Mouse (Mus musculus) embryonic facial prominence, embryonic 12.5 days (tissue): Measurements from ENCODE around the gene Polr2i. TPM values are rescaled to one million over a fixed set of nuclear protein-coding genes. Genes with fewer than 3 reads are reported as not detected.
"Not testable (repeated sequence)": the region's sequence is repeated elsewhere in the genome, so short reads cannot be mapped to it uniquely, and the experiment has no call there.

Source experiments
- ATAC-seq: fragments of 200-750 bp; cut with Nextera tagmentation; 2 replicates; pipeline ENCODE4 v1.8.0; 2017; ENCODE audit not compliant: insufficient number of reproducible peaks, insufficient read depth, low FRiP score, low TSS enrichment
- H3K27ac ChIP-seq: fragments of 300-500 bp; sonication (generic); 2 replicates; pipeline ENCODE4 v1.5.1; 2016; ENCODE audit warnings: mild to moderate bottlenecking
- H3K27me3 ChIP-seq: fragments of 300-500 bp; sonication (generic); 2 replicates; pipeline ENCODE4 v1.6.1; 2016; ENCODE audit warnings: mild to moderate bottlenecking, moderate library complexity
- H3K36me3 ChIP-seq: fragments of 300-500 bp; sonication (generic); 2 replicates; pipeline ENCODE4 v1.6.1; 2016; ENCODE audit warnings: mild to moderate bottlenecking
- H3K4me1 ChIP-seq: fragments of 300-500 bp; sonication (generic); 2 replicates; pipeline ENCODE4 v1.6.1; 2016
- H3K4me2 ChIP-seq: fragments of 300-500 bp; sonication (generic); replicated peaks from 2 replicates; pipeline ENCODE4 v1.6.1; 2016; ENCODE audit warnings: mild to moderate bottlenecking, moderate library complexity
- H3K4me3 ChIP-seq: fragments of 300-500 bp; sonication (generic); 2 replicates; pipeline ENCODE4 v1.5.1; 2016; ENCODE audit warnings: mild to moderate bottlenecking
- H3K9ac ChIP-seq: fragments of 300-500 bp; sonication (generic); 2 replicates; pipeline ENCODE4 v1.6.1; 2016; ENCODE audit warnings: mild to moderate bottlenecking, moderate library complexity
- H3K9me3 ChIP-seq: fragments of 300-500 bp; sonication (generic); 2 replicates; pipeline ENCODE4 v1.6.1; 2016; ENCODE audit warnings: mild to moderate bottlenecking, moderate library complexity
- WGBS: fragments of 180-500 bp; shearing (Covaris S2); methylation state at CpG from one replicate; pipeline ENCODE4 v1.1.7; 2016; 5-methylcytosine and 5-hydroxymethylcytosine counted together
- polyA plus RNA-seq: library from polyadenylated mRNA; unstranded; fragments of >200 nt; fragmentation: Nextera tagmentation; extraction: Ambion mirVana; gene quantifications from 2 replicates; pipeline ENCODE4 v1.2.1, GENCODE M21; 2016

Gene Polr2i
- polyA plus RNA-seq = 161 and 181 TPM in 2 replicates

DNA sequence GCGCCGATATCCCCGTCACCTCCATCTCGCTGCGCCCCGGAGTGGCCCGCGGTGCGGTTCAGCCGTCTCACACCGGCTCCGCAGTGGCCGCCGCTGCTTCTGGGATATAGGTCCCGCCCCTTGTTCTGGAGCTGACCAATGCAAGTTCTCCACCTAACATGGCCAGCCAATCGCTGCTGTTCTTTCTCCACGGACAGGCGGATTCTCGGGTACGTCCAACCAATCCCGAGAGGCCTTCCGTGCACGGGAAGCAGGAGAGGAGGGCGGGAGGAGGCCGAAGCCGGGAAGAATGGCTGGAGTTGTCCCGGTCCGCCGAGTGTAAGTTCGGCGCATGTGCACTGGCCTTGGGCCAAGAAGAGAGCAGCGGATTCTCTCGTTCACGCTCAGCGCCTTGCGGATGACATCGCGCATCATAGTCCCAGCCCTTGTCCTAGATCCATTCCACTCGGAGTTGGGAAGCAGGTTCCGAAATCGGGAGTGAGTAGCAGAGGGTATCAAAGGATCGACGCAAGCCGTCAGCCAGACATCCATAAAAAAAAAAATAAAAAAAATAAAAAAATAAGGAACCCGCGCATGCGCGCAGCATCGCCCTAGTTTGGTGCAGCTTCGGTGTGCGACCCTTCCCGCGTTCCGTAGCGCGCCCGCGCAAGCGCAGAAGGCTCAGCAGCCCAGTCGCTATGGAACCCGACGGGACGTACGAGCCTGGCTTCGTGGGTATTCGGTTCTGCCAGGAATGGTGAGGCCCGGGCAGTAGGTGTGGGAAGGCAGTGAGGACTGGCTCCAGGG lies at the start of gene Polr2i, which contains the start of gene Tbcb:
TSS of gene Polr2i (plus strand) at position 280 of the 786 bp plus-strand sequence.
TSS of gene Tbcb (minus strand) at position 604 of the 786 bp plus-strand sequence.
- H3K4me3 ChIP-seq = peak within 1 kb of the TSS; percentile 82
- peaks cover 17% of the 10 kb centered on the region for H3K4me1 ChIP-seq
- peak within 1 kb of the TSS; percentile 74 for H3K9ac ChIP-seq
- peak; percentile 89 for ATAC-seq
- H3K36me3 ChIP-seq = peaks cover 44% of the 10 kb centered on the region
- under 1% methylated on average over 67 of the region's 67 CpGs for WGBS
- H3K27me3 ChIP-seq = no peaks in the 10 kb centered on the region
- no peaks in the 10 kb centered on the region for H3K9me3 ChIP-seq
- H3K4me2 ChIP-seq = peak within 1 kb of the TSS; percentile 77
- peak within 1 kb of the TSS; percentile 95 for H3K27ac ChIP-seq

DNA sequence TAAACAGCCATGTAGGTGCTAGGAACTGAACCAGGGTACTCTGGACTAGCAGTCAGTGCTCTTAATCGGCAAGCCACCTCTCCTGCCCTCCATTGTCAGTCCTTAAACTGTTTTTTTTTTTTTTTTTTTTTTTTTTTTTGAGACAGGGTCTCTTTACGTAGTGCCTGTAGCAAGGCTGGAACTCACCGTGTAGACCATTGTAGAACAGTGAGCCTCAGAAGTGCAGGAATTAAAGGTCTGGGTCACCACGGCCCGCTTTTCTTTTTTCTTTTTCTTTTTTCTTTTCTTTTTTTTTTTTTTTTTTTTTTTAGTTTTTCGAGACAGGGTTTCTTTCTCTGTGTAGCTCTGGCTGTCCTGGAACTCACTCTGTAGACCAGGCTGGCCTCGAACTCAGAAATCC lies 48.6 kb upstream of the Polr2i start:
- not testable (repeated sequence) for H3K9ac ChIP-seq, ATAC-seq
- WGBS = 75% methylated on average over 7 of the region's 7 CpGs

DNA sequence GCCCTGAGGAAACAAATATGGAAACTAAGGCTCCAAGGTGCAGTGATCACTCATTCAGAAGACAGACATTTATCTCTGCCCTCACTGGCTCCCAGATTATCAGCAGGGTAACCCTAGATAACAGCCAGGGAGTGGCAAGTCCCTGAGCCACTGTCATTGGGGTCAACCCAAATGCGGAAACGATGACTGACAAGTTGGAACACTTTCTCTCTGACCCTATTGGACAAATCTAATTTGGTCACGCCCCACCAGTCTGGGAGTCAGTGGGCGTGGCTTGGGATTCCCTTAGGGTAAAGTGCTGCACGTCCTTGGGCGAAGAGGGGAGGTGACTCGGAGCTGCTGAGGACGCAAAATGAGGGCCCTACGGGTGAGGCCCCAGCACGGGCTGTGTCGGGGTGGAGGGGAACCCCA lies 47.9 kb upstream of the Polr2i start, which contains the start of gene Cox7a1:
TSS of gene Cox7a1 (plus strand) at position 266 of the 411 bp plus-strand sequence.
- ATAC-seq = peak; percentile 42; the same call in 1 of the 2 replicates

More for the DNA sequence above, 48.6 kb upstream of the Polr2i start:
- H3K9me3 ChIP-seq, H3K4me1 ChIP-seq, H3K27ac ChIP-seq, H3K4me2 ChIP-seq, H3K27me3 ChIP-seq, H3K4me3 ChIP-seq: not testable (repeated sequence)
- peaks cover 37% of the 10 kb centered on the region for H3K36me3 ChIP-seq

DNA sequence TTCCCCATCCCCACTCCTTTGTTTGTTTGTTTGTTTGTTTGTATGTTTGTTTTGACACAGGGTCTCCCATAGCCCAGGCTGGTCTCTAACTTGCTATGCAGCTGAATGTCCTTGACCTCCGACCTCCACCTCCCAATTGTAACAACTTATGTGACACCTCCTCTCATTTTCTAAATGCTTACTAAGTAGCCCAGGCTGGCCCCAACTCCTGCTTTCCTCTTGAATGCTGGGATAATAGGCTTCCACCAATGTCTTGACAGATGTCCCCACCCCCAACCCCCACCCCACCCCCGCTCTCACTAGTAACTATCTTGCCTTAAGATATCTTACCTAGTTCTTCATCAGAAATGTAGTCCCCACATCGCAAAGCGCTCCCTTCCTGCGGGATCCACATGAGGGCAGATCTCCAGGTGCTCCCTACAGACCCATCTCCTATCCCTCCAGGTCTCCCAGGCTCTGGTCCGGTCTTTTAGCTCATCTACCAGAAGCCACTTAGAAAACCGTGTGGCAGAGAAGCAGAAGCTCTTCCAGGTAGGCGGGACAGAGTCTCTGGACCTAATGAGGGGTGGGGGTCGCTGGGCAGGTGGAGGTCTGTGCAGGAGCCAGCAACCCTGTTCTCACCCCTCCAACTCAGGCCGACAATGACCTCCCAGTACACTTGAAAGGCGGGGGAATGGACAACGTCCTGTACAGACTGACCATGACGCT lies 47.0 kb upstream of the Polr2i start:
- H3K4me2 ChIP-seq = peak overlapping the region; percentile 42; the same call in 1 of the 2 replicates
- H3K9me3 ChIP-seq = no peaks in the 10 kb centered on the region
- no peaks in the 10 kb centered on the region for H3K27me3 ChIP-seq
- WGBS = 69% methylated on average over 13 of the region's 13 CpGs
- no peak overlapping the region for H3K9ac ChIP-seq
- no peak overlapping the region for H3K27ac ChIP-seq
- ATAC-seq = no peak
- peaks cover 9% of the 10 kb centered on the region for H3K4me1 ChIP-seq
- H3K36me3 ChIP-seq = peaks cover 41% of the 10 kb centered on the region
- no peak overlapping the region for H3K4me3 ChIP-seq

More for the DNA sequence above, 47.9 kb upstream of the Polr2i start, which contains the start of gene Cox7a1:
- Histone ChIP-seq H3K36me3 (peaks cover 37% of the 10 kb centered on the region), H3K4me3 (no peak within 1 kb of the TSS), H3K27me3 (no peaks in the 10 kb centered on the region), H3K4me1 (peaks cover 9% of the 10 kb centered on the region), H3K9me3 (no peaks in the 10 kb centered on the region), H3K27ac (no peak within 1 kb of the TSS), H3K9ac (no peak within 1 kb of the TSS), H3K4me2 (peak within 1 kb of the TSS; percentile 42)
- WGBS = 1% methylated on average over 11 of the region's 11 CpGs

DNA sequence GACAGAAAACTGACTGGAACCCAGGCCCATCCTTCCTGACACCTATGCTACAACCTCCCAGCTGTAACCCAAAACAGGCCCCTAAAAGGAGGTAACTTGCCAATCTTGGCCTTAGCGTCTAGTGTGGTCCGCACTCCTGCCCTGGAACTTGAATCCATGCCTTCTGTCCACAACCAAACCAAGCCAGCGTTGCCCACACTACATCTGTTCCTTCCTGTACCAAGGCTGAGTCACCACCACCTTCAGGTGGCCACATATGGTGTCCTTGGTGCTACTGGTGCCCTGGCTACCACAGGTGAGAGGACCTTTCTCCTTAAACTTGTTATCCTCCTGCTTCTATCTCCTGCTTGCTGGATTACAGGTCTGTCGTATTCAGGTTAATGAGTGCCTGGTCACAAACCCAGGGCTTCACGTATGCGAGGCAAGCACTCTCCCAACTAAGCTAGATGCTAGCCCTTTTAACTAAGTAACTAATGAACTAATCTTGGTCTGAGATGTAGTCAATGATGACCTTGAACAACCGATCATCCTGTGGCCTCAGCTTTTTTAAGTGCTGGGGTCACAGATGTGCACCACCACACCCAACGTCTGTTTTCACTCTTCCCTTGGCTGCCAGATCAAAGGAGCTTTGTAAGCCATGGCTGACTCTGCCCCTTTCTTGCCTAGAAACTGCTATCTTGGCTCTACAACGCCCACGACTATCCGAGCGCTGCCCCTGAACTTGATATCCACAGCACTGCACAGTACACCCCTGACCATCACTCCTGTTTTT lies 43.2 kb upstream of the Polr2i start:
- no peak for ATAC-seq
- 81% methylated on average over 12 of the region's 12 CpGs for WGBS
- Histone ChIP-seq H3K4me1 (peaks cover 20% of the 10 kb centered on the region), H3K27me3 (no peaks in the 10 kb centered on the region), H3K36me3 (peaks cover 64% of the 10 kb centered on the region), H3K4me3 (no peak overlapping the region), H3K9me3 (no peaks in the 10 kb centered on the region), H3K4me2 (no peak overlapping the region), H3K27ac (no peak overlapping the region), H3K9ac (no peak overlapping the region)

DNA sequence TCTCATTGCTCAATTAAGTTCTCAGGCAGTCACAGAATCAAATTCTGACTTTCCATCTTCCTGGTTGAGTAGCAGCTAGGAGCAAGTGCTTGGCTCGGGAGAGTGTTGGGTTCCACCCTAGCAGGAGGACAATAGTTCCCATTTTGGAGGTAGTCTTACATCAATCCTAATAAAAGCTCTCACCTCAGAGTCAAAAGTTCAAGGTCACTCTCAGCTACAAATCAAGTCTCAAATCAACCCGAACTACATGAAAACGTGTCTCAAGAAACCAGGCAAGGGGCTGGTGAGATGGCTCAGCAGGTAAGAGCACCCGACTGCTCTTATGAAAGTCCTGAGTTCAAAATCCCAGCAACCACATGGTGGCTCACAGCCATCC lies 42.6 kb upstream of the Polr2i start:
- H3K4me2 ChIP-seq = no peak overlapping the region
- H3K4me1 ChIP-seq = peaks cover 17% of the 10 kb centered on the region
- no peak overlapping the region for H3K27ac ChIP-seq
- H3K9ac ChIP-seq = no peak overlapping the region
- H3K4me3 ChIP-seq = no peak overlapping the region
- no peak for ATAC-seq
- 87% methylated on average over 4 of the region's 4 CpGs for WGBS
- no peaks in the 10 kb centered on the region for H3K9me3 ChIP-seq
- peaks cover 64% of the 10 kb centered on the region for H3K36me3 ChIP-seq
- H3K27me3 ChIP-seq = no peaks in the 10 kb centered on the region

DNA sequence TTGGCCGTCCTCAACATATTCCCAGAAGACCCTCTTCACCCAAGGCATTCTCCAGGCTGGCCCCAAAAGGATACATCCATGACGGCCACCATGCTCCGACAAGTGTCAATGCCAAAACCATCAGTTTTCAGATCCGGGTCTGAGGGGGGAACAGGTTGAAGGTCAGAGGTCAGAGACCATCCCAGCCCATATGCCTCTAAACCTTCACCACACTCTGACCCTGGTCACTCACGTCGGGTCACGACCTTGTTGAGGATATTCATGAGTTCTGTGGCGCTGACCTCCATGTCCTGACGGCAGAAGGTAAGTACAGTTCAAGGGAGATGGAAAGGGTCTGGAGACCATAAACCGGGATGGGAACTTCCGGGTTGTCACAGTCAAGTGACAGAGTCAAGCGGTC lies 39.7 kb upstream of the Polr2i start:
- no peak overlapping the region for H3K4me2 ChIP-seq
- peaks cover 48% of the 10 kb centered on the region for H3K36me3 ChIP-seq
- H3K9me3 ChIP-seq = no peaks in the 10 kb centered on the region
- no peak for ATAC-seq
- H3K27me3 ChIP-seq = no peaks in the 10 kb centered on the region
- no peak overlapping the region for H3K27ac ChIP-seq
- no peak overlapping the region for H3K9ac ChIP-seq
- H3K4me1 ChIP-seq = peaks cover 18% of the 10 kb centered on the region
- no peak overlapping the region; the same call in 1 of the 2 replicates for H3K4me3 ChIP-seq
- 88% methylated on average over 12 of the region's 12 CpGs for WGBS

DNA sequence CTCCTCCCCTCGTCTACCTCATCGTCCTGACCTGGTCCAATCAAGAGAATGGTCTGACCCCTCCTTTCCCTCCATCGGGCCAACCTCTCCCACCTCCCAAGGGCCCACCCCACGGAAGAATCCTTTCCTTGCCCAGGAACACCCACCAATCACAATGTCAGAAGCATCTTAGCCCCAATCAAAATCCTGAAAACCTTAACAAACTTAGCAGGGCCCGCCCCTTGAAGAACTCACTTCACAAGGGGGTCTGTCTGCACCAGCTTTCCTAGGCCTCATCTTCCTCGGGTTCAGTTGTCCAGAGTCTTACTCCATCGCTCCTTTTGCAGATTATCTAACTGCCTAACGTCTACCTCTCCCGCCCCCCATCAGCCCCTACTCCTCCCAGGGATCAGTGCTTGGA lies 38.7 kb upstream of the Polr2i start:
- peaks cover 38% of the 10 kb centered on the region for H3K36me3 ChIP-seq
- no peaks in the 10 kb centered on the region for H3K9me3 ChIP-seq
- peak overlapping the region; percentile 77 for H3K9ac ChIP-seq
- H3K4me2 ChIP-seq = peak overlapping the region; percentile 79
- 15% methylated on average over 9 of the region's 9 CpGs for WGBS
- H3K4me3 ChIP-seq = peak overlapping the region; percentile 76
- peak overlapping the region; percentile 87; the same call in 1 of the 2 replicates for H3K27ac ChIP-seq
- H3K27me3 ChIP-seq = no peaks in the 10 kb centered on the region
- peaks cover 22% of the 10 kb centered on the region for H3K4me1 ChIP-seq
- 0 out of 2 replicates have a peak, but pooled peaks have one; percentile 22 for ATAC-seq

DNA sequence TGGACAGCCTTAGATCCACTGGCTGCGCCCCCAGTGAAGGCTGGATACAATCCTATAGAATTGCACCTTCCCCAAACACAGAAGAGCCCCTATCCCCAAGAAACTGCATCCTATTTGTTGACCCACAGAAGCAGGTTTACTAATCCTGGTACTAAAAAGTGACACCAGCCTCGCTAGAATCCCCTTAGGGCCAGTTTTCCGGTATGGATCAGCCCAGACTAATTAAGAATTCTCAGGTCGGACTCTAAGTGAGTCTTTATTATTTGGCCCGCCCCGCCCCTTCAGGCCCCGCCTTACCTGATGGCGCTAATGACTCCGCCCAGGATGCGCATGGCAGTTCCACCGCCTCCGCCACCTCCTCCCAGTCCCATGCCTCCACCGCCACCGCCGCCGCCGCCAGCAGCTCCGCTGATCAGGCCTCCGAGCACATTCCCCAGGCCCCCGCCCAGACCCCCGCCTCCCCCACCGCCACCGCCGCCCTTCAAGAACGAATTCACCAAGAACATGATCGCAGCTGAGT lies 38.1 kb upstream of the Polr2i start:
- H3K4me1 ChIP-seq = peaks cover 22% of the 10 kb centered on the region
- H3K4me3 ChIP-seq = peak overlapping the region; percentile 76
- H3K9me3 ChIP-seq = no peaks in the 10 kb centered on the region
- H3K27me3 ChIP-seq = no peaks in the 10 kb centered on the region
- peak overlapping the region; percentile 79 for H3K4me2 ChIP-seq
- peak overlapping the region; percentile 87 for H3K27ac ChIP-seq
- ATAC-seq = peak; percentile 53; the same call in 1 of the 2 replicates
- H3K36me3 ChIP-seq = peaks cover 32% of the 10 kb centered on the region
- H3K9ac ChIP-seq = peak overlapping the region; percentile 77
- 1% methylated on average over 24 of the region's 26 CpGs for WGBS

DNA sequence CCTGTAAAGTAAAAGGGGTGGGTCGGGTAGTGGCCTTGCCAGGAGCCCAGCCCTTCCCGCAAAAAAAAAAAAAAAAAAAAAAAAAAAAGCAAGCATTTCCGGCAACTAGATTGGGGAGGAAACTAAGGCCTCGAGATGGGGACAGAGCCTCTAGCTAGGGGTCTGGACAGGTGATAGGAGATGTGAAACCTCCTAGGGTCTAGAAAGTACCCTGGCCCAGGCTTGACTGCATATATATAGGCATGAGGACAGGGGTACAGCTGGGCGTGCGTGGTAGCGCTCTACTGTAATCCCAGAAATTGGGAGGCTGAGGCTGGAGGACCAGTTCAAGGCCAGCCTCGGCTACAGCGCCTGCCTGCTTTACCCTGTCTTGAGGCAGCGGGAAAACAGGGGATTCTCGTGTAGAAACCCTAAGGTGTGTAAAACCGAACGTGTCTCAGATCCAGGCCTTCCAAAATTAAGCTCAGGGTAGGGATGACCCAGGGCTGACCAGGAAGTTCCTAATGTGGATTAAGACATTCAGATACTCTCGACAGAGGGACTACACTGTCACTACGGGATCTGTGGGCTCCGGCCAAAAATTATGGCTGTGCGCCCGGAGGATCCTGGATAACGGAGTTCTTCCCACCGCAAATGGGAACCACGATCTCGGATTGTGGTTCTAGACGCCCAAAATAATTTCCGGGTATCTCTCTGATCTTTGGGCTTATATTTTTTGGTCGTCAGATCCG lies 37.5 kb upstream of the Polr2i start:
- WGBS = under 1% methylated on average over 26 of the region's 26 CpGs
- Histone ChIP-seq H3K27ac (peak overlapping the region; percentile 87), H3K9ac (peak overlapping the region; percentile 77), H3K36me3 (peaks cover 26% of the 10 kb centered on the region), H3K9me3 (no peaks in the 10 kb centered on the region), H3K4me1 (peaks cover 22% of the 10 kb centered on the region), H3K4me2 (peak overlapping the region; percentile 79), H3K27me3 (no peaks in the 10 kb centered on the region), H3K4me3 (peak overlapping the region; percentile 76)
- ATAC-seq = no peak
